In genomic region chr9:47583241-47583640, GRCm38 (mm10) we compare ENCODE assay signal across 22 mouse cellular contexts. TPM values are rescaled to one million over a fixed set of nuclear protein-coding genes. Genes with fewer than 3 reads are reported as not detected.
"Had no signal": no experiment of that assay in that cellular context is flagged by ENCODE, and none has a peak within 500 bp of the region (broad histone marks: within the 10 kb centered on the region; RNA-seq: fewer than 3 reads in every experiment).

No protein-coding gene starts in this region.

- H3K4me1 ChIP-seq: intestine, embryonic 15.5 days; liver, embryonic 12.5 days had no signal

- DNase-seq: gastrocnemius, postnatal 10 days; gastrocnemius, postnatal 25 days; heart, postnatal 10 days; heart, postnatal 4 days; kidney, adult 18-20 months; kidney, postnatal 10 days; kidney, postnatal 36 days; layer of hippocampus, adult 9-11 months; layer of hippocampus, postnatal 36 days; liver had no signal

- H3K9ac ChIP-seq: heart, embryonic 12.5 days; hindbrain, embryonic 12.5 days; hindbrain, embryonic 14.5 days; intestine, embryonic 15.5 days; limb, embryonic 12.5 days; liver, embryonic 12.5 days; liver, embryonic 14.5 days had no signal

- H3K36me3 ChIP-seq: heart, embryonic 10.5 days; heart, embryonic 12.5 days; hindbrain, embryonic 12.5 days; intestine, embryonic 15.5 days; limb, embryonic 10.5 days; limb, embryonic 12.5 days; liver, embryonic 12.5 days had no signal

- H3K4me3 ChIP-seq: heart, embryonic 10.5 days; heart, embryonic 12.5 days; hindbrain, embryonic 10.5 days; hindbrain, embryonic 12.5 days; intestine, embryonic 15.5 days; left cerebral cortex, adult 2 months; limb, embryonic 10.5 days; limb, embryonic 12.5 days; liver, embryonic 12.5 days had no signal

- H3K27me3 ChIP-seq: heart, embryonic 12.5 days; hindbrain, embryonic 12.5 days; intestine, embryonic 15.5 days; liver, embryonic 12.5 days had no signal

- H3K27ac ChIP-seq: heart, embryonic 10.5 days; hindbrain, embryonic 10.5 days; hindbrain, embryonic 12.5 days; hindbrain, embryonic 14.5 days; intestine, embryonic 15.5 days; left cerebral cortex, adult 2 months; limb, embryonic 10.5 days; limb, embryonic 12.5 days; liver, embryonic 12.5 days; liver, embryonic 14.5 days had no signal

RNA-seq across cellular contexts. Expression of gene Cadm1, which starts 53.3 kb away (rescaled TPM):
- total RNA-seq: granulocyte monocyte progenitor cell, adult 5-6 weeks had no signal
